Mouse (Mus musculus) granulocyte monocyte progenitor cell, adult 5-6 weeks (primary cell): Measurements from ENCODE around the gene Fam167b. TPM values are rescaled to one million over a fixed set of nuclear protein-coding genes. Genes with fewer than 3 reads are reported as not detected.
"Not testable (repeated sequence)": the region's sequence is repeated elsewhere in the genome, so short reads cannot be mapped to it uniquely, and the experiment has no call there.

Experiments used
- ATAC-seq: replicated peaks from 2 replicates; pipeline ENCODE4 v1.8.0; 2016; ENCODE audit warnings: mild to moderate bottlenecking, moderate TSS enrichment, inconsistent platforms; ENCODE audit not compliant: poor library complexity, severe bottlenecking
- total RNA-seq, 2 experiments: library from RNA; stranded (forward) in 1 of 2; stranded (reverse) in 1 of 2; fragments of 200-712, 200-1000 nt in 1 of 2; fragments of >200 nt in 1 of 2; fragmentation: Nextera tagmentation in 1 of 2; gene quantifications; 2 replicates each; pipeline ENCODE4 v1.2.3; 2014 to 2017

Gene Fam167b
- total RNA-seq, 2 experiments from 2014 or later = not detected

- ATAC-seq = no peak
Measured at GRCm38 (mm10) chr4:129565139-129565538, 13.2 kb downstream of the Fam167b start.

GRCm38 (mm10) chr4:129563718-129564117 lies 14.6 kb downstream of the Fam167b start:
- ATAC-seq = no peak

- ATAC-seq = no peak
Measured at GRCm38 (mm10) chr4:129561184-129561583, 17.2 kb downstream of the Fam167b start.

DNA sequence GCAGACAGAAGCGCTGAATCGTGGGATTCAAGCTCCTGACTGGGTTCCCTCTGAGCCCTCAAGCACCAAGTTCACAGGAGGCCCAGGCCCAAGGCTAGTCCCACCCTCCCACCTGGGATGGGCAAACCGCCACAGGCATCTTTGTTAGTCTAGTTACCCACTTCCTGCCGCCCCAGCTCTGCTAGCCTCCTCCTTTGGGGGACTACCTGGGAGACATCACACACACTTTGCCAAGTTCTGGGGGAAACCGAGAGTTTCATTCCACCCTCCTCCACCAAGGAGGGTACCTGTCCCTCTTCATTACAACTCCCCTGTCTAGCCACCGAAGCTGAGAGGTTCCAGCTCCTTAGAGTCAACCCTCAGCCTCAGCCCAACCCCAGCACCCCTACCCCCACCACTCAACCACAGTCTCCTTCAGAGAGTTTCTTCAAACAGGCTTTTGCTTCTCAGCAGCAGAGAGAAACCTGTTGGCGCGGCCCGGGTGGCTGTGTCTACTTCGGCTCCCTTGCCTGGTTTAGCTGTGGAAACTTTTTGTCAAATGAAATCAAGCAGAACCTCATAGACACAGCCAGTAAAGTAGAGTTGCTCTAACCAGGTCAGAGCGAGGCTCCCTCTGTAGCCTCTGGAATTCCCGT lies 19.9 kb downstream of the Fam167b start:
- no peak for ATAC-seq

GRCm38 (mm10) chr4:129557256-129557808 lies 21.0 kb downstream of the Fam167b start:
- ATAC-seq = no peak

GRCm38 (mm10) chr4:129556532-129557223 lies 21.7 kb downstream of the Fam167b start:
- peak; percentile 90 for ATAC-seq

GRCm38 (mm10) chr4:129555862-129556531 lies 22.4 kb downstream of the Fam167b start:
- peak; percentile 36 for ATAC-seq

DNA sequence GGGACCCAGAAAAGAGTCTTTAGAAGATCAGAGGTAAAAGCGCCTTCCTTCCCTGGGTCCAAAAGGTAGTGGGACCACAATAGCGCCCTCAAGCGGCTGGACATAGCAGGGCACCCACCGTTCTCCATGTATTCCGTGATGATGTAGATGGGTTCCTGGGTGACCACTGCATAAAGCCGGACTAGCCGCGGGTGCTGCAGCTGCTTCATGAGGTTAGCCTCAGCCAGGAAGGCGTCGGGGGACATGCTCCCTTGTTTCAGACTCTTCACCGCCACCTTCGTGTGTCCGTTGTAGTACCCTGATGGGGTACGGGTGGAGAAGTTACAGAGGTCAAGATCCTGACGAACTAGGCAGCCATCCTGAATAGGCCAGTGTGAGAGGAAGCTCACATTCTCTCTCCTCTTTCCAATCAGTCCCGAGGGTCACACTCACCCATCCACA lies 22.9 kb downstream of the Fam167b start:
- ATAC-seq = peak; percentile 56

DNA sequence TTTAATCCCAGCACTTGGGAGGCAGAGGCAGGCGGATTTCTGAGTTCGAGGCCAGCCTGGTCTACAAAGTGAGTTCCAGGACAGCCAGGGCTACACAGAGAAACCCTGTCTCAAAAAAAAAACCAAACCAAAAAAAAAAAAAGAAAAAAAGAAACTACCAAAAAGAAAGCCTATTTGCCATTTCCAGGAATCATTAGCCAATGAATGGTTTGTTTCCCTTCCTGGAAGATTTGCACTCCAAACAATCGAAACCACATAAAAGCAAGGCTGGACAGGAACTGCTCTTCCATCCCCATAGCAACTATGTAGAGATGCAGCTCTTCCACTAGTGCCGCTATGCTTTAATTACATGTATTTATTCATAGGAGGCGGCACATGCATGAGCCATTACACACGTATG lies 23.8 kb downstream of the Fam167b start:
- ATAC-seq = not testable (repeated sequence)

DNA sequence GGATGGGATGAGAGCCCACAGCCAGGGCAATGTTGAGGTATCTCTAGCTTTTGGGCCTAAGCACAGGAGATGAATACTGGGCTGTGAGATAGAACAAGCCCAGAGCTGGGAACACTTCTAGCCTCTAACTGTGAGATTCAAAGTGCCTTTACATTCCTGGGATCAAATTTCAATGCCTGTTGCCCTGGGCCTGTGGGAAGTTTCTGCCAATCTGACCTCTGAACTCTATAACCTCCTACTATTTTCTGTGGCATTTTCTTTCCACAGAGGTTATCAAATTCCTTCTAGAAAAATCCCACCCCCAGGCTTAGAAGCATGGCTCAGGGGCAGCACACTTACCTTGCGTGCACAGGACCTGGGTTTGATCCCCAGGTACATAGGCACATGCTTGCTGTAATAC lies 28.1 kb downstream of the Fam167b start:
- no peak for ATAC-seq

GRCm38 (mm10) chr4:129549306-129549705 lies 29.0 kb downstream of the Fam167b start:
- peak; percentile 42; the same call in 1 of the 2 replicates for ATAC-seq

DNA sequence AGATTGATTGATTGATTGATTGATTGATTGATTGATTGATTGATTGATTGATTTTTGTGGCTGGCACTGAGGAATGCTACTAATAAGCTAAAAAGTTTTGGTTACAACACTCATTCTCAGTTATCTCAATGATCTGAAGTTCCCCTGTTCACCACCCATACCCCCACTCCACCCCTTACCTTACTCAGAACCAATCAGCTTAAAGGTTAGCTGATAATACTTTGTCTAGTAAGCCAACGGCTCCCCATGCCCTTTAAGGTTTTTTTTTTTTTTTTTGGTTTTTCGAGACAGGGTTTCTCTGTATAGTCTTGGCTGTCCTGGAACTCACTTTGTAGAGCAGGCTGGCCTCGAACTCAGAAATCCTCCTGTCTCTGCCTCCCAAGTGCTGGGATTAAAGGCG lies 30.7 kb downstream of the Fam167b start:
- ATAC-seq = not testable (repeated sequence)

- ATAC-seq = no peak
Measured at GRCm38 (mm10) chr4:129544106-129544505, 34.2 kb downstream of the Fam167b start.

DNA sequence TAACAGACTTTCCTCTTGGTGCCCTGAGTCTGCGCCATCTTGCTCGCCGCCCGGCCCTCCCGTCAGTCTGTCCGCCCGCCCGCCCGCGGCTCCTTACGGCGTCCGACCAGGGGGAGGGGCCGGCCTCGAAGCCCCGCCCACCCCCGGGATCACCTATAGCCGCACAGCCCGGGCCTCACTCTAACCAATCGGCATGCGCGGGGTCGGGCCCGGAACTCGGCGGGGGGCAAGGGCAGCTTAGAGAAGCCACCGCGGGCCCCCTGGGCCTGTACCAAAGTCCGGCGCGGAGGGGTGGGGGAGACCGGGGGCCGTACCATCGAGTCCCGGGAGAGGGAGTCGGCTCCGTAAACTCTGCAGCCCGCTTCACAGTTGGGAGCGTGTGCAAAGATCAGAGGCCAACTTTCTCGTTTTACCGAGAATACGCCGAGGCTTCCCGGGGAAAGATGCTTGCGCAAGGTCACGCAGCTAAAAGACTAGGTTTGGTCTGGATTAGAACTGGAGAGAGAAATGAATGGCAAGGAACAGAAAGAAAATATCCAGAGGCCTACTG lies 35.7 kb downstream of the Fam167b start, which contains the start of gene Hdac1:
TSS of gene Hdac1 (minus strand) at position 122 of the 550 bp plus-strand sequence.
- peak; percentile 97 for ATAC-seq

DNA sequence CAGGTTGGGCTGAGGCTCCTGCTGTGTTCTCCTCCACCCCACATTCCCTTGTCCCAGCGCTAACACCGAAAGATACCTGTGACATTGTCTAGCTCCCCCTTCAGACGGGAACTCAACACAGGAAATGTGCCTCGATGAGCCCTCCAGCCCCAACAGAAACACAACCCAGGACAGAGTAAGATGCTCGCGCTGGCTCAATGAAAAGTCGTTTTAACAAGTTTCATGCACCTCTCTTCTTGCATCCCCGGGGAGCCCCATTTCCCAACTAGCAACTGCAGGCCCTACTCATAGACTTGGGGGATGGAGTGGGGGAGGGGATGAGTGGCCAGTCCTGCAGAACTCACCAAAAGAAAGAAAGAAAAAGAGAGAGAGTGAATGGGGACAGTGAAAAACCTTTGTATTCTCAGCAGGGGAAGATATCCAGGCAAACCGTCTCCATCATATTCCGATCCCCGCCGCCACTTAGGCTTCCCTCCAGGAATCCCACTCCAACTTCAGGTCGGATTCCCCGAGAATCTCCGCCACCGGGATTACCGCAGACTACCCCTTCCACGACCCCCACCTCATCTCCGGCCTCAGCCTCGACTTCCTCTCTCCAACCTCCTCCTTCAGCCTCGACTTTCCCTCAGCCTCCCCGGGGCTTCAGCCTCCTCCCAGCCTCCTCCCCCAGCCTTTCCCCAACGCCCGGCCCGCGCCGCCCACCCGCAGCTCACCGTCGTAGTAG lies 36.3 kb downstream of the Fam167b start:
- no peak for ATAC-seq

GRCm38 (mm10) chr4:129540012-129540411 lies 38.3 kb downstream of the Fam167b start:
- ATAC-seq = 0 out of 2 replicates have a peak, but pooled peaks have one; percentile 21

- ATAC-seq = not testable (repeated sequence)
Measured at GRCm38 (mm10) chr4:129528901-129529300, 49.4 kb downstream of the Fam167b start.
